Mouse (Mus musculus) kidney, postnatal 0 days (tissue): Measurements from ENCODE around the gene Baz2b. TPM values are rescaled to one million over a fixed set of nuclear protein-coding genes. Genes with fewer than 3 reads are reported as not detected.

ENCODE experiments used
- ATAC-seq: fragments of 200-750 bp; cut with Nextera tagmentation; replicated peaks from 2 replicates; pipeline ENCODE4 v1.8.0; 2017; ENCODE audit warnings: low read depth, moderate number of reproducible peaks, moderate TSS enrichment, moderate library complexity; ENCODE audit not compliant: low FRiP score
- DNase-seq: peaks from one replicate; pipeline ENCODE4 v3.0.0-alpha.2; 2016; ENCODE audit warnings: low spot score
- H3K27ac ChIP-seq: fragments of 300-500 bp; sonication (generic); 2 replicates; pipeline ENCODE4 v1.5.1; 2014; ENCODE audit warnings: mild to moderate bottlenecking
- H3K27me3 ChIP-seq: fragments of 300-500 bp; sonication (generic); 2 replicates; pipeline ENCODE4 v1.6.1; 2014; ENCODE audit warnings: low read length, mixed read lengths; ENCODE audit not compliant: insufficient read depth
- H3K36me3 ChIP-seq: fragments of 300-500 bp; sonication (generic); 2 replicates; pipeline ENCODE4 v1.6.1; 2014; ENCODE audit warnings: low read length, mixed read lengths; ENCODE audit not compliant: insufficient read depth
- H3K4me1 ChIP-seq: fragments of 300-500 bp; sonication (generic); replicated peaks from 2 replicates; pipeline ENCODE4 v1.6.1; 2014; ENCODE audit warnings: antibody characterized with exemption, low read length, mixed read lengths; ENCODE audit not compliant: insufficient read depth
- H3K4me2 ChIP-seq: fragments of 300-500 bp; sonication (generic); 2 replicates; pipeline ENCODE4 v1.6.1; 2014; ENCODE audit warnings: mild to moderate bottlenecking, low read length, moderate library complexity, mixed read lengths
- H3K4me3 ChIP-seq: fragments of 300-500 bp; sonication (generic); replicated peaks from 2 replicates; pipeline ENCODE4 v1.5.1; 2014; ENCODE audit warnings: low read depth, low read length
- H3K9ac ChIP-seq: fragments of 300-500 bp; sonication (generic); 2 replicates; pipeline ENCODE4 v1.6.1; 2014; ENCODE audit warnings: low read depth, low read length
- H3K9me3 ChIP-seq: fragments of 300-500 bp; sonication (generic); replicated peaks from 2 replicates; pipeline ENCODE4 v1.6.1; 2016; ENCODE audit warnings: low read length, inconsistent platforms, mixed read lengths
- CTCF ChIP-seq: IDR thresholded peaks from 2 replicates; pipeline ENCODE4 v1.5.1; 2016; ENCODE audit warnings: antibody characterized with exemption, low read depth, mild to moderate bottlenecking, moderate library complexity
- WGBS: fragments of 180-500 bp; shearing (Covaris S2); extraction: QIAGEN DNeasy Blood & Tissue Kit; methylation state at CpG from one replicate; pipeline ENCODE4 v1.1.7; 2014; 5-methylcytosine and 5-hydroxymethylcytosine counted together
- polyA plus RNA-seq: library from polyadenylated mRNA; unstranded; fragments of >200 nt; fragmentation: Nextera tagmentation; extraction: Ambion mirVana; gene quantifications from 2 replicates; pipeline ENCODE4 v1.2.1, GENCODE M21; 2015

Baz2b gene
- polyA plus RNA-seq, 1 experiment from 2014 or later, result 51.7 TPM

GRCm38 (mm10) chr2:59889699-59890098, 319.9 kb downstream of the Baz2b start:
- Histone ChIP-seq H3K9me3 (no peaks in the 10 kb centered on the region), H3K4me3 (no peak overlapping the region), H3K4me1 (no peaks in the 10 kb centered on the region), H3K36me3 (no peaks in the 10 kb centered on the region), H3K9ac (no peak overlapping the region), H3K4me2 (no peak overlapping the region), H3K27ac (no peak overlapping the region), H3K27me3 (no peaks in the 10 kb centered on the region)
- ATAC-seq (no peak), DNase-seq (no peak)
- 55% methylated on average over 6 of the region's 6 CpGs for WGBS
- TF ChIP-seq CTCF, result no peak

- 67% methylated on average over 8 of the region's 8 CpGs for WGBS
- ATAC-seq, result no peak; the same call in 1 of the 2 replicates
- peak overlapping the region; percentile 74 for H3K4me3 ChIP-seq
- peak overlapping the region; percentile 81; the same call in 1 of the 2 replicates for H3K9ac ChIP-seq
- H3K9me3 ChIP-seq, result no peaks in the 10 kb centered on the region
- no peaks in the 10 kb centered on the region for H3K36me3 ChIP-seq
- H3K4me2 ChIP-seq, result peak overlapping the region; percentile 65
- no peak for DNase-seq
- H3K27ac ChIP-seq, result no peak overlapping the region
- TF ChIP-seq CTCF, result no peak
- H3K27me3 ChIP-seq, result no peaks in the 10 kb centered on the region
- H3K4me1 ChIP-seq, result no peaks in the 10 kb centered on the region; the same call in 1 of the 2 replicates
Measured at GRCm38 (mm10) chr2:59882742-59883281, 326.8 kb downstream of the Baz2b start.

- Histone ChIP-seq H3K36me3 (no peaks in the 10 kb centered on the region), H3K4me1 (no peaks in the 10 kb centered on the region; the same call in 1 of the 2 replicates), H3K4me2 (peak within 1 kb of the TSS; percentile 65), H3K9ac (peak within 1 kb of the TSS; percentile 81), H3K27ac (peak within 1 kb of the TSS; percentile 79), H3K4me3 (peak within 1 kb of the TSS; percentile 74), H3K9me3 (no peaks in the 10 kb centered on the region), H3K27me3 (no peaks in the 10 kb centered on the region)
- DNase-seq (peak; percentile 96), ATAC-seq (peak; percentile 98)
- peak; percentile 44 for TF ChIP-seq CTCF
- WGBS, result 4% methylated on average over 56 of the region's 57 CpGs
Measured at GRCm38 (mm10) chr2:59881831-59882741, 327.6 kb downstream of the Baz2b start, which contains the start of gene Wdsub1. Gene Wdsub1, minus strand, starts transcription at chr2:59882591.

- no peaks in the 10 kb centered on the region for H3K27me3 ChIP-seq
- H3K27ac ChIP-seq, result no peak overlapping the region
- H3K9ac ChIP-seq, result no peak overlapping the region
- no peak for TF ChIP-seq CTCF
- H3K4me3 ChIP-seq, result peak overlapping the region; percentile 74
- no peaks in the 10 kb centered on the region for H3K9me3 ChIP-seq
- no peaks in the 10 kb centered on the region; the same call in 1 of the 2 replicates for H3K4me1 ChIP-seq
- ATAC-seq, result no peak
- H3K36me3 ChIP-seq, result no peaks in the 10 kb centered on the region
- peak; percentile 17 for DNase-seq
- 67% methylated on average over 6 of the region's 6 CpGs for WGBS
- H3K4me2 ChIP-seq, result peak overlapping the region; percentile 65
Measured at GRCm38 (mm10) chr2:59881404-59881803, 328.2 kb downstream of the Baz2b start.

DNA sequence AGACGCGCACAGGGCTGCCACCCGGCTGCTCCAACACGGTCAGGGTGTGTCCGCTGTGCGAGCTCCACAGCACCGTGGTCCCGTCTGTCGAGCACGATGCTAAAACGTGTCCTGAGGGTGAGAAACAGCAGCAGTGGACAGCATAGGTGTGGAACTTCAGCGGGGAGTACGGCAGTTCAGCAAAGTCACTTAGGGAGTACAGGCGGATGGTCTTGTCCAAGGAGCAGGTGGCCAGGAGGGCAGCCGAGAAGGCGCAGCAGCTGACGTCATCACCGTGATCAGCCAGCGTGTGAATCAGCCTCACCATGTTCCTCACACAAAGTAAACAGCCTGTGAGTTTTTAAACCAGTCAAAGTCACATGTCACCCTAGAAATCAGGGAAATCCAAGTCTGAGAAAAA, 331.4 kb downstream of the Baz2b start:
- H3K36me3 ChIP-seq, result 0 out of 2 replicates have a peak, but pooled peaks cover 2% of the 10 kb centered on the region
- H3K4me1 ChIP-seq, result no peaks in the 10 kb centered on the region; the same call in 1 of the 2 replicates
- DNase-seq (no peak), ATAC-seq (no peak)
- no peak overlapping the region for H3K27ac ChIP-seq
- H3K4me2 ChIP-seq, result peak overlapping the region; percentile 8; the same call in 1 of the 2 replicates
- no peaks in the 10 kb centered on the region for H3K27me3 ChIP-seq
- WGBS, result 67% methylated on average over 19 of the region's 19 CpGs
- no peaks in the 10 kb centered on the region for H3K9me3 ChIP-seq
- H3K9ac ChIP-seq, result no peak overlapping the region
- TF ChIP-seq CTCF, result no peak
- no peak overlapping the region for H3K4me3 ChIP-seq

DNA sequence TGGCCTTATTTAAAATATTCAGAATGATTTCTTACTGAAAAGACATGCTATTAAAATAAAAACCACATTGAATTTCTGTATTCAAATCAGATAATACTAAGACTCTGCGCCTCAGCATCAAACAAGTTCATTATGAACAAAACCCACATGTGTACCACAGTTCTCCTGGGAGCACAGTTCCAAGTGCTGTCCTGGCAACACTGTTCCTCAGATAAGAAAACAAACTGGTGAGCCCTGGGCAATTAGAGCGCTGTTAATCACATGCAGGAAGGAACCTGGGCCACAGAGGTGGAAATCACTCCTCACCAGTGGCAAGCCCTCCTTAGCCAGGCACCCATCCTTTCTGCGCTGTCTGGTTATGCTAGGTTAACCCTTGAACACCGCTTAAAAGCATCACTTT, 332.3 kb downstream of the Baz2b start:
- H3K9ac ChIP-seq, result no peak overlapping the region
- DNase-seq, result no peak
- no peaks in the 10 kb centered on the region; the same call in 1 of the 2 replicates for H3K4me1 ChIP-seq

More for the DNA sequence above, 332.3 kb downstream of the Baz2b start:
- TF ChIP-seq CTCF, result no peak
- no peak overlapping the region for H3K4me2 ChIP-seq
- peaks cover 10% of the 10 kb centered on the region; the same call in 1 of the 2 replicates for H3K36me3 ChIP-seq
- no peaks in the 10 kb centered on the region for H3K9me3 ChIP-seq
- H3K27ac ChIP-seq, result no peak overlapping the region
- 82% methylated on average over 4 of the region's 4 CpGs for WGBS
- H3K4me3 ChIP-seq, result no peak overlapping the region
- no peak for ATAC-seq
- no peaks in the 10 kb centered on the region for H3K27me3 ChIP-seq
